Mouse (Mus musculus): ENCODE data around the gene Mex3a.
A peak's percentile ranks its signal among the peaks of the same experiment; 100 is the strongest.
"Not testable (repeated sequence)": the region's sequence is repeated elsewhere in the genome, so short reads cannot be mapped to it uniquely, and the experiment has no call there.

The Mex3a gene

DNA sequence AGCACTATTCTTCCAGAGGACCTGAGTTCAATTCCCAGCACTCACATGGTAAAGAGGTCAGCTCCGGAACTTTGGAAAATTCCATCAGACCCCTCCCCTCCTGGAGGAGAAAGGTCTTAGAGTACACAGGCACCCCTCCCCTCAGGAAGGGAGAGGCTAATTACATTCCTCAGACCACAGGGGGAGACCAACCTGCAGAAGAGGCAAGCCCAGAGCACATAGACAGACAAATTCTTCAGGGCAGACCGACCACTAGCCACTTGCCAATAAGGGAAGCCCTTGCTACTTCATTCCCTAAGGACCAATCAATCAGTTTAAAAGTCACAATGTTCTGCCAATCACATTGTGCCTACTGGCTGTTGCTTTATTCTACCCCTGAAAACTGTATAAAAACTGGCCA lies 40.6 kb downstream of the Mex3a start:
- DNase-seq: no peak

DNA sequence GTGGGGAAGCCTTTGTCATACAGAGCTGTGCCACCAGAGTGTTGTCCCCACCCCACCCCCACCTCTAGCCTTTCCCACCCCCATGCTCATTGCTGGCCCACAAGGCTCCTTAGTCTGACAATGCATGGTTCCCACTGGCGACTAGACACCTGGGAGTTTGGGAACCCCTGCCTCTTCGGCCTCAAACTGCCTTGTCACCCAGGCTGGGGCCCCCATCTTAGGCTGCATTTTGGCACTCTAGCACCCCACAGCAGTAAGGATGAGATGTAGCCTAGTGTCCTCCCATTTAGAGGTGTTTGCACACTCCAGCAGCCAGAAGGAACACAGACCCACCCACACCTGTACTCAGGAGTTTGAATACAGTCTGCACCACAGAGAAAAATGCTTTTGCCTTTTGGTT lies 41.6 kb downstream of the Mex3a start:
- no peak for DNase-seq

DNA sequence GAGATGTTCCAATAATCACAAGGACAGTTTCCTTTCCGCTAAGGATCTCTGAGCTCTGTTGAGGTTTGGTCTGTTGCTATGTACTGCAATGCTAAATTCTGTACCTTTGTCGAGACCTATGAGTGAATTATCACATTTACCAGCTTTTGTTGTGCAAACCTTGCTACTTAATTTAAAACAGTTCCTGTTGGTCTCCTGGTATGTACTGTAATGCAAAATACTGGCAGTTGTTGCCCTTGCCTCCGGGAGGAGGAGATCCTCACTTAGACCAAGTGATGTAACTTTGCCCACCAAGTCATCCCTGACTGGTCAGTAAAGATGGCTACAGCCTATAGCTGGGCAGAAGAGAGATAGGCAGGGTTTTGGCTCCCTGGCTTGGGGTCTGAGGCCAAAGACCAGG lies 43.3 kb downstream of the Mex3a start, which contains the start of gene Ssr2:
TSS of gene Ssr2 (plus strand) at position 337 of the 400 bp plus-strand sequence.
- DNase-seq: no peak

DNA sequence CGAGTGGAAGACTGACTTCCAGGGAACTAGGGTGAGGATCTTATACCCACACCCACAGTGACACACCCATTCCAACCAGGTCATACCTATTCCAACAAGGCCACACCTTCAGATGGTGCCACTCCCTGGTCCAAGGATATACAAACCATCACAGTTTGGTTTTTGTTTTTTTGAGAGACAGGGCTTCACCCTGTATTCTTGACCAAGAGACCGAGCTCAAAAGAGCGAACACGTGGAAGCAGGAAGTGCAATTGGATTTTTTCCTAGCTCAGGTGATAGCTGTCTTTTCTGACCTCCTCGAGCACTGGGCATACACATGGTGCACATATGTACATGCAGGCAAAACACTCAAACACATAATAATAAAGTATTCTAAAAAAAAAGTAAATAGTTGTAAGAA lies 45.7 kb downstream of the Mex3a start:
- DNase-seq: not testable (repeated sequence)

DNA sequence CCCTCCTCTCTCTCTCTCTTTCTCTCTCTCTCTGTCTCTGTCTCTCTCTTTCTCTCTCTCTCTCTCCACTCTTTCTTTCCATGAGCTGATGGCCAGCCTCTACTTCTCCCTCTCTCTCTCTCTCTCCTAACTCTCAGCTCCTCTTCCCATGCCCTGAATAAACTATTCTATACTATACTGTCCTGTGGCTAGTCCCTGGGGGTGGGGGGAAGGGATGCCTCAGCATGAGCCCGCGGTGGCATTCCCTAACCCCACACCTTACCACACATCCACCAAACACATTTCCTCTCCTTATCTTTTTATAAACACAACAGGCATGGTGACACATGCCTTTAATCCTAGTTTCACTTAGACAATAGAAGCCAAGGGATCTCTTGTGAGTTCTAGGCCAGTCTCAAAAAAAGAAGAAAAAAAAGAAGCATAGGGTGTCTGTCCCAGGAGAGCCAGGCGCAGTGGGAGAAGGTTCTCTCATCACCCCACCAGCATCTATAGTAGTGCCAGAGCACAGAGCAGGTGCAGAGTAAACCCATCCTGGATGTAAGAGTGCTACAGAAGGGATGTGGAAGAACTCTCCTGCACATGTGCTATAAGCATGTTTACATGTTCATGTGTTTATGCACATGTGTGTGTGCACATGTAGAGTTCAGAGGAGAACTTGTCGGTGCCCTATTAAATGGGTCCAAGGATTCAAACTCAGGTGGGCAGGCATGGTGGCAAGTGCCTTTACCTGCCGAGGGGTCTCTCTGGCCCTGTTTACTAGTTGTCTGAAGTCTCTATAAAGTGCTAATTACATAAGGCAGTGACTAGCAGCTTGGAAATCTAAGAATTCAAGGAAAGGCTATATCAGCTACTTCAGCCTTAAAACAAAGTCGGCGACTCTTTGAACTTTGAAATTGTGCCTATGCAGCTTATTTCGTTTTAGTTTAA lies 46.6 kb downstream of the Mex3a start:
- DNase-seq: no peak

DNA sequence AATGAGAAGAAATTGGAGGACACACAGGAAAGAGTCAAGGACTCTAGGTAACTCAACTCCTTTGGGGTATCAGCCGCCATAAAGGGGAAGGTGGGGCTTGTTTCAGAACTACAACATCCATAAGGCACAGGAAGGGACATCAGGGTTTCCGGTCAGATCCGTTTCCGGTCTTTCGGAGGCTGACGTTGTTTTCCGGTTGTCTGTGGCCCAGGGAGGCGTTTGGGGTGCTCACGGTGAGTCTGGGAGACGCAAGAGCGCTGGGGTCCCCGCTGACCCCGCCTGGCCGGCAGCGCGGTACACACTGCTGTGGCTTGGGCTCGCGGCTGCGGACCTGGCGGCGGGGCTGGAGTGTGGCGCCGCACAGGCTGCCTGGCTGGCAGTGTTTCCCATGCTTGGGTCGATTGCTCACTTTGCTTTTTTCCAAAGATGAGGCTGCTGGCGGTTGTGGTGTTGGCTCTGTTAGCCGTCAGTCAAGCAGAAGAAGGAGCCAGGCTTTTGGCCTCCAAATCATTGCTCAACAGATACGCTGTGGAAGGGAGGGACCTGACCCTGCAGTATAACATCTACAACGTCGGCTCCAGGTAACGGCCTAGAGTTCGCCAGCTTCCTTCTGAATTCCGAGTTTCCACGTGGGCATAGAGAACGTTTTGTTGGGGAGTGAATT lies 47.4 kb downstream of the Mex3a start:
- DNase-seq: peak; percentile 89

DNA sequence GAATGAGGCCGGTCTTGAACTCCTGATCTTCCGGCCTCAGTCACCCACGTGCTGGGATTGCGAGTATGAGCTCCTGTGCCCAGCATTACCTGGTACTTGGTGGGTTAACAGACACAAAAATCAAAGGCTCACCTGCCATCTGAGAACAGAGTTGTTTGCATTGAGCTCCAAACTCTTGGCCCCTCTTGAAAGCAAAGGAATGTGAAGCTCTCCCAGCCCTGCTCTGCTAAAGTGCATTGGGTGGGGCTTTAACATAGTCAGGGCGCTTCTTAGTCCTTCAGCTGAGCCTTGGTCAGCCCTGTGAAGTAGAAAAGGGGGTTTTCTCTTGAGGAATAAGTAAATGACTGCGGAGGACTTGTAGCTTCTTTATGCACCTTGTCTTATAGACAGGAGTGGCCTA lies 53.6 kb downstream of the Mex3a start:
- DNase-seq: no peak

DNA sequence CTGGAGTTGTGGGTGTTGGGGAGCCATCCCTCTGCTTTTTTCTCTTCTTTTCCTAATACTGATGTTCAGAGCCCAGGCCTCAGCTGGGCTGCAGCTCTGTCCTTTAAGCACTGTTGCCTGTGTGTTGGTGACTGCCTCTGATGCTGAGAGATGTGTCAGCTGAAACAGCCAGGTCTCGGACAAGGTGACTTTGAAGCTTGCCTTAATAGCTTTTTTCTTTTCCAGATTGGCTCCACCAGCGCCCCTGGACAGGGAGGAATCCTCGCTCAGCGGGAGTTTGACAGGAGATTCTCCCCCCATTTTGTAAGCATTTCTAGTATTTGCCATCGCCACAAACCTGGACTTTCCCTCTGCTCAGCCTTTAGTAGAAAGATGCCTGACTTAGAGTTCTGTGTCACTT lies 54.4 kb downstream of the Mex3a start:
- no peak for DNase-seq

DNA sequence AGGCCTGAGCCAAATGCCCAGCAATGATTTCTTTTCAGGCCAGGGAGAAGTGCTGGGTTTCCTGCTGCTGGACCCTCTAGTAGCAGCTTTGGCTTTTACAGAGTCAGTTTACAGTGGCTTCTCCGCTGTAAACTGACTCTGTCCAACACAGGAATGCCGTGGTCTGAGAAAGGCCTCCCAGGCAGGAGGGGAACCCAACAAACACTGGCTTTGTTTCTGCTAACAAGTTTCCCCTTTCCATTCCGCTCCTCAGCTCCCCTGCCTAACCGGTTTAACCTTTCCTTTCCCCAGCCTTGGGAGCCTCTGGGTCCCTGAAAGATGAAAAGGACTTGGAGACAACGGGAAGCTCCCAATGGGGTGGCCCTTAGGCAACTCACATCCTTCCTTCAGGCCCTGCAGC lies 58.1 kb downstream of the Mex3a start:
- DNase-seq: no peak
